Mouse (Mus musculus): ENCODE results near the gene Myo10. TPM values are rescaled to one million over a fixed set of nuclear protein-coding genes. Genes with fewer than 3 reads are reported as not detected.

Gene Myo10
- polyA plus RNA-seq, 1 experiment from 2014 or later, result 5.9 TPM

GRCm38 (mm10) chr15:25720263-25720662, 97.9 kb downstream of the Myo10 start:
- Histone ChIP-seq H3K9ac (replicated peaks) (no peak overlapping the region), H3K9me3 (ENCODE audit: low read length) (no peaks in the 10 kb centered on the region), H3K4me1 (ENCODE audit: insufficient read depth) (peaks cover 4% of the 10 kb centered on the region; the same call in 1 of the 2 replicates), H3K4me2 (ENCODE audit: low read depth, low read length) (no peak overlapping the region), H3K36me3 (replicated peaks; ENCODE audit: insufficient read depth, low read length) (peaks cover 3% of the 10 kb centered on the region; the same call in 1 of the 2 replicates), H3K27ac (ENCODE audit: low read depth) (no peak overlapping the region), H3K4me3 (ENCODE audit: low read depth, low read length) (no peak overlapping the region), H3K27me3 (ENCODE audit: insufficient read depth, low read length) (no peaks in the 10 kb centered on the region)
- ATAC-seq (no peak), DNase-seq (no peak)
- WGBS (ENCODE audit: insufficient replicate concordance), result 77% methylated on average over 6 of the region's 6 CpGs
- TF ChIP-seq CTCF (IDR thresholded peaks at IDR 0.05; ENCODE audit: low read depth) (no peak), EP300 (IDR thresholded peaks at IDR 0.05; ENCODE audit: low read depth) (no peak)

- Histone ChIP-seq H3K27me3 (ENCODE audit: insufficient read depth, low read length) (no peaks in the 10 kb centered on the region), H3K36me3 (replicated peaks; ENCODE audit: insufficient read depth, low read length) (peaks cover 7% of the 10 kb centered on the region; the same call in 1 of the 2 replicates), H3K4me1 (ENCODE audit: insufficient read depth) (no peaks in the 10 kb centered on the region), H3K27ac (ENCODE audit: low read depth) (0 out of 2 replicates have a peak overlapping the region, but pooled peaks have one; percentile 11), H3K9ac (replicated peaks) (no peak overlapping the region), H3K9me3 (ENCODE audit: low read length) (no peaks in the 10 kb centered on the region), H3K4me3 (ENCODE audit: low read depth, low read length) (no peak overlapping the region), H3K4me2 (ENCODE audit: low read depth, low read length) (no peak overlapping the region)
- TF ChIP-seq EP300 (IDR thresholded peaks at IDR 0.05; ENCODE audit: low read depth), result peak; percentile 18; the same call in 1 of the 2 replicates
- TF ChIP-seq CTCF (IDR thresholded peaks at IDR 0.05; ENCODE audit: low read depth), result no peak
- 72% methylated on average over 12 of the region's 12 CpGs for WGBS (ENCODE audit: insufficient replicate concordance)
- no peak for ATAC-seq
- DNase-seq, result no peak
These were observed 101.2 kb downstream of the Myo10 start for GRCm38 (mm10) chr15:25723281-25724113.

- no peak for TF ChIP-seq EP300 (IDR thresholded peaks at IDR 0.05; ENCODE audit: low read depth)
- Histone ChIP-seq H3K27me3 (ENCODE audit: insufficient read depth, low read length) (no peaks in the 10 kb centered on the region), H3K4me3 (ENCODE audit: low read depth, low read length) (no peak overlapping the region), H3K9ac (replicated peaks) (no peak overlapping the region), H3K4me2 (ENCODE audit: low read depth, low read length) (no peak overlapping the region), H3K36me3 (replicated peaks; ENCODE audit: insufficient read depth, low read length) (peaks cover 7% of the 10 kb centered on the region; the same call in 1 of the 2 replicates), H3K9me3 (ENCODE audit: low read length) (no peaks in the 10 kb centered on the region), H3K4me1 (ENCODE audit: insufficient read depth) (no peaks in the 10 kb centered on the region), H3K27ac (ENCODE audit: low read depth) (no peak overlapping the region)
- no peak for DNase-seq
- 88% methylated on average over 6 of the region's 6 CpGs for WGBS (ENCODE audit: insufficient replicate concordance)
- ATAC-seq, result no peak
These were observed 102.2 kb downstream of the Myo10 start for GRCm38 (mm10) chr15:25724549-25724948.

DNA sequence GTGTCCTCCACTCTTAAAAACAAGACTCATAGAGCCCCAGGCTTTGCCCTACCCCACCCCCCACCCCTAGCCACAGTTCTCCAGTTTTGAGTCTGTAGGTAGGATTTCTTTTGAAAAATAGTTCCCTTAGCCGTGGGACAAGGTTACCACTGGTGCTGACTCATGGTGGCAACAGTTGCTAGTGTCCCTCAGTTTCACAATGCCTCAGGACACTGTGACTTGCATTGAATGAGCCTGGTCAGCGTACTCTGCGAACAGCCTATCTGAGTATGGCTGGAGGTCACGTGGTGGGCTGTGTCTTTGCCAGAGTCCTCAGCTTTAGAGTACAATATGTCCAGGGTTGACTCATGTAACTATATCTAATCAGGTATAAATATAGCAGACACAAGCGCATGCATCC, 104.5 kb downstream of the Myo10 start:
- Histone ChIP-seq H3K27me3 (ENCODE audit: insufficient read depth, low read length) (no peaks in the 10 kb centered on the region), H3K4me2 (ENCODE audit: low read depth, low read length) (no peak overlapping the region), H3K4me1 (ENCODE audit: insufficient read depth) (no peaks in the 10 kb centered on the region), H3K9me3 (ENCODE audit: low read length) (no peaks in the 10 kb centered on the region), H3K4me3 (ENCODE audit: low read depth, low read length) (no peak overlapping the region), H3K9ac (replicated peaks) (no peak overlapping the region), H3K36me3 (replicated peaks; ENCODE audit: insufficient read depth, low read length) (peaks cover 7% of the 10 kb centered on the region; the same call in 1 of the 2 replicates), H3K27ac (ENCODE audit: low read depth) (no peak overlapping the region)
- peak; percentile 23; the same call in 1 of the 2 replicates for TF ChIP-seq EP300 (IDR thresholded peaks at IDR 0.05; ENCODE audit: low read depth)
- no peak for TF ChIP-seq CTCF (IDR thresholded peaks at IDR 0.05; ENCODE audit: low read depth)
- DNase-seq, result no peak
- peak; percentile 66; the same call in 1 of the 2 replicates for ATAC-seq
- WGBS (ENCODE audit: insufficient replicate concordance), result 58% methylated on average over 5 of the region's 5 CpGs

DNA sequence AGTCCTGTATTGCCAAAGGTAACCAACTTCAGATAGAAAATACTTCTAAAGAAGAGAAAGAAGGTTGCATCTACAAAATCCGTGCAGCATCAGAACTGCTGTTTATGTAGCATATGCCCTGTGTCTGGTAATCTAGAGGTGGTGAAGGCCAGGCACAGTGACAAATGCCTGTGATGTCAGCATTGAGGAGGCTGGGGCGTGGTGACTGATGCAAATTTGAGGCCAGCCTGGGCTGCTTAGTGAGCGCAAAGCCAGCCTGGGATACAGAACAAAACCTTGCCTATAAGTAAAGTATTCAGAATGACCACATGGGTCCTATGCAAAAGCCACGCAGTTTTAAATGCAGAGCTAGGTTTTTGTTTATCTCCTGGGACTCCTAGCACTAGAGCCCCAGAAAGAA, 106.2 kb downstream of the Myo10 start:
- no peaks in the 10 kb centered on the region for H3K27me3 ChIP-seq (ENCODE audit: insufficient read depth, low read length)
- 71% methylated on average over 4 of the region's 4 CpGs for WGBS (ENCODE audit: insufficient replicate concordance)
- TF ChIP-seq EP300 (IDR thresholded peaks at IDR 0.05; ENCODE audit: low read depth), result no peak
- no peak for TF ChIP-seq CTCF (IDR thresholded peaks at IDR 0.05; ENCODE audit: low read depth)

GRCm38 (mm10) chr15:25731053-25731452, 108.7 kb downstream of the Myo10 start:
- Histone ChIP-seq H3K36me3 (replicated peaks; ENCODE audit: insufficient read depth, low read length) (peaks cover 13% of the 10 kb centered on the region), H3K4me1 (ENCODE audit: insufficient read depth) (no peaks in the 10 kb centered on the region), H3K27ac (ENCODE audit: low read depth) (no peak overlapping the region), H3K9ac (replicated peaks) (no peak overlapping the region), H3K4me2 (ENCODE audit: low read depth, low read length) (no peak overlapping the region), H3K9me3 (ENCODE audit: low read length) (no peaks in the 10 kb centered on the region), H3K27me3 (ENCODE audit: insufficient read depth, low read length) (no peaks in the 10 kb centered on the region), H3K4me3 (ENCODE audit: low read depth, low read length) (no peak overlapping the region)
- 53% methylated on average over 9 of the region's 9 CpGs for WGBS (ENCODE audit: insufficient replicate concordance)
- DNase-seq, result no peak
- no peak for ATAC-seq
- TF ChIP-seq EP300 (IDR thresholded peaks at IDR 0.05; ENCODE audit: low read depth) (no peak), CTCF (IDR thresholded peaks at IDR 0.05; ENCODE audit: low read depth) (no peak)

More for the DNA sequence above, 106.2 kb downstream of the Myo10 start:
- Histone ChIP-seq H3K36me3 (replicated peaks; ENCODE audit: insufficient read depth, low read length) (peaks cover 12% of the 10 kb centered on the region), H3K9me3 (ENCODE audit: low read length) (no peaks in the 10 kb centered on the region), H3K27ac (ENCODE audit: low read depth) (no peak overlapping the region), H3K9ac (replicated peaks) (no peak overlapping the region), H3K4me1 (ENCODE audit: insufficient read depth) (no peaks in the 10 kb centered on the region), H3K4me2 (ENCODE audit: low read depth, low read length) (no peak overlapping the region), H3K4me3 (ENCODE audit: low read depth, low read length) (no peak overlapping the region)
- DNase-seq, result no peak
- no peak for ATAC-seq
